Mouse (Mus musculus) ES-E14 (cell line): ENCODE measurements around the gene Chn2.

Experiments
- CHD2 ChIP-seq: IDR thresholded peaks from 2 replicates; pipeline ENCODE4 v1.6.1; 2014; ENCODE audit warnings: mild to moderate bottlenecking, low read depth, low read length, inconsistent platforms
- HCFC1 ChIP-seq: IDR thresholded peaks from 2 replicates; pipeline ENCODE4 v1.6.1; 2012; ENCODE audit warnings: low read length, inconsistent platforms, borderline replicate concordance; ENCODE audit not compliant: insufficient read depth
- ZC3H11A ChIP-seq: IDR thresholded peaks from 2 replicates; pipeline ENCODE4 v1.6.1; 2012; ENCODE audit warnings: low read depth, mild to moderate bottlenecking, inconsistent platforms, low read length, borderline replicate concordance
- ZNF384 ChIP-seq: IDR thresholded peaks from 2 replicates; pipeline ENCODE4 v1.6.1; 2012; ENCODE audit warnings: low read depth, low read length, inconsistent platforms

DNA sequence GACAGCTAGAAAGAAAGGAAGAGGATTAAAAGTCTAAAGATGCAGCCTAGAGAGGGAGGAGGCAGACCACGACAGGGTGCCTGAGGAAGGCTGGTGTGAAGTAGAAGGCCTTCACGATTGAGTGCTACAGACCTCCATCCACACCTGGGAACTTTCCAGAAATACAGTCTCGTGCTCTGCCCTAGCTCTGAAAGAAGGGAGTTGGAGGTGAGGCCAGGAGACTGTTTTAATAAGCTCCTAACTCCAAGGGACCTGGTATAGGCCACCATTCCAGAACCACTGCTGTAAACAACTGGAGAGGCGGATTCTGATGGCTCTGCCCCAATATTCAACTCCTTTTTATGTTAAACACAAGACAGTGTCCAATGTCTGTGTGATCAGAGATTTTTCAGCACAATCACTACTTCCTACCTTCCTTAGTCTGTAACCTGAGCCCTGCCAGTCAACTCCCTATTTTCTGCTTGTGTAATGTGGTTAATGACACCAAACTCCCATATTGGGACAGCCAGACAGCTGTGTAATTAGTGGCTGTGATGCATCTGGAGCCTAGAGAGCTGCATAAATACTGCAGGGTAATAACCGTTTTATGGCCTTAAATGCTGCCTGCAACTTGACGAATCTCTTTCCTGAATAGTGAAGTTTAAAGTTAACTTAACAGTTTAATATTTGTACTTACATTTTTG, 109.6 kb downstream of the Chn2 start:
- TF ChIP-seq ZNF384 (no peak), ZC3H11A (no peak), HCFC1 (no peak), CHD2 (no peak)
